Mouse (Mus musculus) MEL-GATA-1-ER (cell line): ENCODE measurements around the gene Mesp2.

ENCODE experiments used
- DNase-seq: peaks from one replicate; pipeline ENCODE4 v3.0.0-alpha.2; 2012; ENCODE audit warnings: low read depth; ENCODE audit errors: extremely low read depth

Gene Mesp2

GRCm38 (mm10) chr7:79861794-79862193, 51.3 kb downstream of the Mesp2 start:
- DNase-seq = no peak
